Mouse (Mus musculus): ENCODE data around the gene E2f6. TPM values are rescaled to one million over a fixed set of nuclear protein-coding genes. Genes with fewer than 3 reads are reported as not detected.

The E2f6 gene
- total and polyA plus RNA-seq, 3 experiments = 9.3 to 36.1 (median 20.0) TPM

DNA sequence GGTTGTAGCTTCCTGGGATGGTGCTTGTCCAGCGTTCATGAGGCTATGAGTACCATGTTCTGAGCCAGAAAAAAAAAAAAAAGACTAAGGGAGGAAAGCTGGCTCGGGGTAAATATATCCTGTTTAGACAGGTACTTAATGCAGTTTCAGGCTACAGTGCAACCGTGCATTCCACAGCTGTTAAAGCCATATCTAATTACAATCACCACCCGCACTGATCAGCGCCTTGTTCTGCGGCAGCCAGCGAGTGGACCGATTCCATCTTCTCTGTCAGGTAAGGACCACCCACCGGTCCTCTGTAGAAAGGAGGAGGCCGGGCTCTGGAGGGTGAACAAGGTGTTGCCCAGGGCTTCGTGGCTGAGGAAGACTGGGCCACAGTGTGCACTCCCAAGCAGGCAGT lies 23.9 kb downstream of the E2f6 start:
- DNase-seq (ENCODE audit: extremely low read depth) = no peak
- H3K9me3 ChIP-seq (replicated peaks; ENCODE audit: low read length) = peaks cover 11% of the 10 kb centered on the region
- no peak overlapping the region for H3K27ac ChIP-seq (ENCODE audit: insufficient read depth, low read depth)
- H3K27me3 ChIP-seq (replicated peaks) = no peaks in the 10 kb centered on the region
- H3K9ac ChIP-seq (ENCODE audit: insufficient read depth, low read depth) = no peak overlapping the region
- no peak for TF ChIP-seq SIN3A (IDR thresholded peaks at IDR 0.05; ENCODE audit: low read length)
- TF ChIP-seq MYC (IDR thresholded peaks at IDR 0.05; ENCODE audit: low read depth, low read length) = no peak
- no peak for TF ChIP-seq JUN (IDR thresholded peaks at IDR 0.05; ENCODE audit: insufficient read depth, low read depth, low read length)
- TF ChIP-seq JUND (conservative IDR thresholded peaks at IDR 0.05; ENCODE audit: low read depth, low read length) = no peak
- TF ChIP-seq ZNF384 (IDR thresholded peaks at IDR 0.05; ENCODE audit: low read depth, low read length) = no peak
- TF ChIP-seq POLR2A (IDR thresholded peaks at IDR 0.05; ENCODE audit: low read depth, low read length) = no peak
- TF ChIP-seq MAFK (IDR thresholded peaks at IDR 0.05; ENCODE audit: insufficient replicate concordance, low read length) = no peak
- no peak for TF ChIP-seq ETS1 (conservative IDR thresholded peaks at IDR 0.05; ENCODE audit: low read depth, low read length)
- no peak for TF ChIP-seq ZKSCAN1 (IDR thresholded peaks at IDR 0.05; ENCODE audit: borderline replicate concordance, low read depth, low read length)
- no peak for TF ChIP-seq TBP (conservative IDR thresholded peaks at IDR 0.05; ENCODE audit: low read depth, low read length)
- no peak for TF ChIP-seq TCF12 (IDR thresholded peaks at IDR 0.05; ENCODE audit: low read depth, low read length)
- TF ChIP-seq USF2 (conservative IDR thresholded peaks at IDR 0.05; ENCODE audit: low read depth, low read length) = no peak
- in situ Hi-C loops (cut with MboI; ENCODE audit: low pct_ligation_motif_present, low pct_unique_long_range_greater_than_20kb, low sequenced_read_pairs) = no loop called here
- no peak overlapping the region for H3K4me2 ChIP-seq (ENCODE audit: insufficient read depth, low read depth, poor library complexity, severe bottlenecking)
- dilution Hi-C loops (cut with MboI; ENCODE audit: extremely low pct_ligation_motif_present, extremely low pct_unique_long_range_greater_than_20kb, low sequenced_read_pairs) = no loop called here
- H3K36me3 ChIP-seq (replicated peaks in 1 of 2; ENCODE audit: control insufficient read depth in 1 of 2, insufficient read depth in 1 of 2, low read length in 1 of 2) = no peaks in the 10 kb centered on the region
- peaks cover 0 to 31% of the 10 kb centered on the region in 2 experiments; a peak in 2 of 4 replicates for H3K4me1 ChIP-seq (ENCODE audit: control insufficient read depth in 1 of 2, insufficient read depth in 2 of 2)
- no peak overlapping the region for H3K4me3 ChIP-seq (replicated peaks in 1 of 3; ENCODE audit: low read depth in 2 of 3, low read length in 2 of 3, poor library complexity in 1 of 3)
- no peaks in the 10 kb centered on the region for H3K79me2 ChIP-seq (replicated peaks; ENCODE audit: control insufficient read depth, extremely low read depth, insufficient read depth, poor library complexity, severe bottlenecking)

DNA sequence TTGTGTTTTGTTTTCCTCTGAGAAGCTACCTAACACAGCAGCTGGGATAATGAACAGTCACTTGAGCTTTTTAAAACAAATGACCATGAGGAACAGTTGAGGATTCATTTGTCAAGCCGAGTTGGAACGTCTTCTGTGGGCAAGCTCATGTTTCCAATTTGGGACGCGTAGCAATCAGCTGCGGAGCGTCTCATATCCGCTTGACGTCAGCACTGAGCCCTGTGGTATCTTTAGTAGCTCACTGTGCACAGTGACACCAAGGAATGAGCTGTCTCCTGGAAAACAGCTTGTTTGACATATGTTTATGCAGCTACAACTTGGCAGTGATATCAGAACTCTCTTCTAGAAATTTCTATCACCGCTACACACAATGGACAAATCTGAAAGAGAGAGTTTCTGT lies 25.4 kb downstream of the E2f6 start:
- TF ChIP-seq ZNF384 (IDR thresholded peaks at IDR 0.05; ENCODE audit: low read depth, low read length) (no peak), POLR2AphosphoS2 (IDR thresholded peaks at IDR 0.05; ENCODE audit: low read depth, low read length) (no peak), ETS1 (conservative IDR thresholded peaks at IDR 0.05; ENCODE audit: low read depth, low read length) (peak; percentile 91), SIN3A (IDR thresholded peaks at IDR 0.05; ENCODE audit: low read length) (no peak), ELF1 (IDR thresholded peaks at IDR 0.05; ENCODE audit: low read depth, low read length) (no peak), MYC (IDR thresholded peaks at IDR 0.05; ENCODE audit: low read depth, low read length) (no peak), HCFC1 (IDR thresholded peaks at IDR 0.05; ENCODE audit: low read depth, low read length) (no peak), MEF2A (IDR thresholded peaks at IDR 0.05; ENCODE audit: borderline replicate concordance, low read depth, low read length) (peak; percentile 76), ZC3H11A (IDR thresholded peaks at IDR 0.05; ENCODE audit: low read depth, low read length) (no peak), SMC3 (IDR thresholded peaks at IDR 0.05; ENCODE audit: low read depth, low read length) (peak; percentile 12; the same call in 1 of the 2 replicates), E2F4 (IDR thresholded peaks at IDR 0.05; ENCODE audit: insufficient replicate concordance, low read depth, low read length) (no peak), CTCF (conservative IDR thresholded peaks at IDR 0.05 in 1 of 2, IDR thresholded peaks at IDR 0.05 in 1 of 2; ENCODE audit: low read depth in 2 of 2, low read length in 2 of 2) (no peak; a peak in 1 of 4 replicates), ZMIZ1 (IDR thresholded peaks at IDR 0.05; ENCODE audit: low read depth, low read length) (no peak), JUND (conservative IDR thresholded peaks at IDR 0.05; ENCODE audit: low read depth, low read length) (no peak), TCF12 (IDR thresholded peaks at IDR 0.05; ENCODE audit: low read depth, low read length) (no peak)
- H3K4me2 ChIP-seq (ENCODE audit: insufficient read depth, low read depth, poor library complexity, severe bottlenecking) = no peak overlapping the region
- no peak overlapping the region for H3K4me3 ChIP-seq (replicated peaks in 1 of 3; ENCODE audit: low read depth in 2 of 3, low read length in 2 of 3, poor library complexity in 1 of 3)
- H3K27me3 ChIP-seq (replicated peaks) = no peaks in the 10 kb centered on the region
- no peaks in the 10 kb centered on the region for H3K36me3 ChIP-seq (replicated peaks in 1 of 2; ENCODE audit: control insufficient read depth in 1 of 2, insufficient read depth in 1 of 2, low read length in 1 of 2)
- no peak overlapping the region for H3K27ac ChIP-seq (ENCODE audit: insufficient read depth, low read depth)
- peaks cover 13% of the 10 kb centered on the region for H3K9me3 ChIP-seq (replicated peaks; ENCODE audit: low read length)
- dilution Hi-C loops (cut with MboI; ENCODE audit: extremely low pct_ligation_motif_present, extremely low pct_unique_long_range_greater_than_20kb, low sequenced_read_pairs) = no loop called here
- peak; percentile 57 for DNase-seq (ENCODE audit: extremely low read depth)
- in situ Hi-C loops (cut with MboI; ENCODE audit: low pct_ligation_motif_present, low pct_unique_long_range_greater_than_20kb, low sequenced_read_pairs) = no loop called here
- H3K9ac ChIP-seq (ENCODE audit: insufficient read depth, low read depth) = no peak overlapping the region
- H3K4me1 ChIP-seq (ENCODE audit: control insufficient read depth in 1 of 2, insufficient read depth in 2 of 2) = peaks cover 0 to 26% of the 10 kb centered on the region in 2 experiments; a peak in 2 of 4 replicates
- no peaks in the 10 kb centered on the region for H3K79me2 ChIP-seq (replicated peaks; ENCODE audit: control insufficient read depth, extremely low read depth, insufficient read depth, poor library complexity, severe bottlenecking)
